Mouse (Mus musculus) limb, embryonic 12.5 days (tissue): ENCODE results near the gene Cemip2. TPM values are rescaled to one million over a fixed set of nuclear protein-coding genes. Genes with fewer than 3 reads are reported as not detected.
"Not testable (repeated sequence)": the region's sequence is repeated elsewhere in the genome, so short reads cannot be mapped to it uniquely, and the experiment has no call there.

Experiments used
- ATAC-seq: fragments of 200-750 bp; cut with Nextera tagmentation; 2 replicates; pipeline ENCODE4 v1.8.0; 2017; ENCODE audit warnings: low read depth, moderate TSS enrichment; ENCODE audit not compliant: insufficient number of reproducible peaks, insufficient read depth, low FRiP score, low TSS enrichment
- H3K27ac ChIP-seq: fragments of 300-500 bp; sonication (generic); 2 replicates; pipeline ENCODE4 v1.5.1; 2016; ENCODE audit warnings: mild to moderate bottlenecking, moderate library complexity
- H3K27me3 ChIP-seq: fragments of 300-500 bp; sonication (generic); 2 replicates; pipeline ENCODE4 v1.6.1; 2016; ENCODE audit warnings: mild to moderate bottlenecking, moderate library complexity
- H3K36me3 ChIP-seq: fragments of 300-500 bp; sonication (generic); 2 replicates; pipeline ENCODE4 v1.6.1; 2016; ENCODE audit warnings: mild to moderate bottlenecking, moderate library complexity
- H3K4me1 ChIP-seq: fragments of 300-500 bp; sonication (generic); replicated peaks from 2 replicates; pipeline ENCODE4 v1.6.1; 2016
- H3K4me2 ChIP-seq: fragments of 300-500 bp; sonication (generic); 2 replicates; pipeline ENCODE4 v1.6.1; 2016; ENCODE audit warnings: mild to moderate bottlenecking, moderate library complexity
- H3K4me3 ChIP-seq: fragments of 300-500 bp; sonication (generic); replicated peaks from 2 replicates; pipeline ENCODE4 v1.5.1; 2016; ENCODE audit warnings: mild to moderate bottlenecking
- H3K9ac ChIP-seq: fragments of 300-500 bp; sonication (generic); replicated peaks from 2 replicates; pipeline ENCODE4 v1.6.1; 2016; ENCODE audit warnings: mild to moderate bottlenecking, moderate library complexity
- H3K9me3 ChIP-seq: fragments of 300-500 bp; sonication (generic); 2 replicates; pipeline ENCODE4 v1.6.1; 2016; ENCODE audit warnings: mild to moderate bottlenecking, moderate library complexity
- WGBS: fragments of 180-500 bp; shearing (Covaris S2); methylation state at CpG from one replicate; pipeline ENCODE4 v1.1.7; 2016; 5-methylcytosine and 5-hydroxymethylcytosine counted together
- polyA plus RNA-seq: library from polyadenylated mRNA; unstranded; fragments of >200 nt; fragmentation: Nextera tagmentation; extraction: Ambion mirVana; gene quantifications from 2 replicates; pipeline ENCODE4 v1.2.1, GENCODE M21; 2016

Cemip2 gene
- polyA plus RNA-seq, 1 experiment from 2014 or later, result 50.3 TPM

DNA sequence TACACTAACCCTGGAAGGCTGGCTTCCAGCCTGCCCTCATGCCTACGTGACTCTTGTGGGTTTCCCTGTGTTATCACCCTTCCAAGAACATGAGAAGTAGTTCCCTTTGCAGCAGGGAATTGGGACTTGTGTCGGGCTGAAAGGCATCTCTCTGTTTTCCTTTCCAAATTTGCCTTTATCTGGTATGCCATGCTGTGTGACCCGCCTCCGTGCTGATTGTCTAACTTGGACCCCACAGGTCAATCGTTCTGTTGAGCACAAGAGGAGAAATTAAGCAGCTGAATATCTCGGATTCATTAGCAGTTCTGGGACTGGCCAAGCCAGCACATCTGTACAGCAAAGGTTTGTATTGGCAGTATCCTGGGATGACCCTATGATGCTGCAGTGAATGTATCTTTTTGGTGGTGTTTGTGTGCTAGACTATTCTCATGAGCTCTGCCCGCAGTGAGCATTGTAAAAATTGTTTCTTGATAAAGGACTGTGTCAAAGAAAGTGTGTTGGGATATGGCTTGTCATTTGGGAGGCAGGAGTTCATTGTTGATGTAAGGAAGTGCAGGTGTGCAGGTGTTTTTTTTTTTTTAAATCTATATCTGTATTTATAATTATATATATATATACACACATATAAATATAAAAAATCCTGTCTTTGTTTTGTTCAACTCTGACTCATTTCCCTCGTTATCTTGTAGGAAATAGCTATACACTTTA is 77.4 kb downstream of the Cemip2 start:
- WGBS, result 89% methylated on average over 8 of the region's 8 CpGs
- Histone ChIP-seq H3K36me3 (peaks cover 80% of the 10 kb centered on the region), H3K27me3 (no peaks in the 10 kb centered on the region), H3K9me3 (no peaks in the 10 kb centered on the region), H3K27ac (no peak overlapping the region), H3K9ac (no peak overlapping the region), H3K4me3 (no peak overlapping the region), H3K4me2 (no peak overlapping the region), H3K4me1 (no peaks in the 10 kb centered on the region)
- ATAC-seq, result no peak

DNA sequence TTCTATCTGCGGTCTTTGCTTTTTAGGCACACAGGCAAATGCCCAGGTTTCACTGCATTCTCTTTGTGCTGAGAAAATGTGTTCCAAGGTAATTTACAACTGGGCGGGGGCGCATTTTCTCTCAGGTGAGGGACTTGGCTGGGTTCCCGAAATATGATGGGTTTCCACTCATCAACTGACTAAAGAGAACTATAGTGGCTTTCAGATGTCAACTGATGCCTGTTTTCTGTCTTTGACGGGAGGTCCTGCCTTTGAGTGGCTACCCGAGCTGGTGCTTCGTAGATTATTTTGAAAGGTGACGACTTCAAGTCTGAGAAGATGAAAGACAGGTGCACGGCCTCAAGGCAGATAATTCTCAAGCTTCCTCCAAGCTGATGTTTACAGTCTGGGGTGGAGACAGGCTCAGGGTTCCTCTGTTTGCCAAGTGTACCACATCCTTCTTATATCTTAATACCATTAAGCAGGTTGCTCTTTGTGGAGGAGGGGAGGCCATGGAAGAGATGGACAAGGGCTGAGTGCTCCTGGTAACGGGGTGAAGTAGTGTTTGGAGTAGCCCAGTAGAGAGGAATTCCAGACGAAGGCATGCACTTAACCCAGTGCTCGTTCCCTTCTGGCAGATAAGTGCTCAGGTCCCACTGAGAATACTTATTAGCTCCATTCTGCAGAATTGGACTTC is 80.8 kb downstream of the Cemip2 start:
- Histone ChIP-seq H3K4me1 (no peaks in the 10 kb centered on the region), H3K9ac (no peak overlapping the region), H3K9me3 (no peaks in the 10 kb centered on the region), H3K4me3 (no peak overlapping the region), H3K27ac (no peak overlapping the region), H3K4me2 (no peak overlapping the region), H3K36me3 (peaks cover 50% of the 10 kb centered on the region), H3K27me3 (no peaks in the 10 kb centered on the region)
- no peak for ATAC-seq
- 65% methylated on average over 12 of the region's 12 CpGs for WGBS

DNA sequence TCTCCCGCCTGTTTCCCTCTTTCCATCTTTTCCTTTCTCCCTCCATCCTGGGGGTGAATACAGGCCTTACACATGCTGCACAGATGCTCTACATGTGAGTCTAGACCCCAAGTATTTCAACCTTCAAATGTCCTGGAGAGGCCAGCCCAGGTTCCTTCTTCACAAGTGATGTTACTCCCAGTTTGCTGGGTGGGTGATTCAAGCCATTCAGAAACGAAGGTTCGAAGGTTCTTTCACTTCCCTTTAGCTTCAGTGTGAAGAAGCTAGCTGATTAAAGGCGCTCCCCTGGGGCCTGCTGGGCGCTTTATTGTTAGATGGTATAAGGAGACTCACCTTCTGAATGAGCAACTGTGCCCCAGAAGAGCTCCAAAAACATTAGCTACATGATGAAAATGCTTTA is 82.0 kb downstream of the Cemip2 start:
- Histone ChIP-seq H3K4me1 (no peaks in the 10 kb centered on the region), H3K4me2 (no peak overlapping the region), H3K27me3 (no peaks in the 10 kb centered on the region), H3K36me3 (peaks cover 39% of the 10 kb centered on the region), H3K27ac (no peak overlapping the region), H3K9me3 (no peaks in the 10 kb centered on the region), H3K9ac (no peak overlapping the region), H3K4me3 (no peak overlapping the region)
- ATAC-seq, result no peak
- WGBS, result 81% methylated on average over 5 of the region's 5 CpGs

DNA sequence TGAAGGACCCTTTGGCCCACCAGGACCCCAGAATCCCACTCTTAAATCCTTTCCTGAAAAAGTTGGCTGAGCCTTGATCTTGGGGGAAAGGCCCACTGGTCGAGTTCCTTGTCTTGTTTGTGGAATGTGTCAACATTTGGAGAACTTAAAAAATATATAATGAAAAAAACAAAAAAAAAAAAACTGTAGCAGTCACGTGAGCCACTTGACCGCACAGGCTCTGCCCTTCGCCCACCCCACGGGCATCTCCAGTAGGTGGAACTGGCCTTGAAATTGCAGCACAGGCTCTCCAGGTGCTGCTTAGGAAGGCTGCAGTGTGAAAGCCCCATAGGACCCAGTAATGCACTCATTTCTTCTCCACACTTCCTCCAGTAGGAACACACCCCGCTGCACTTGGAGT is 82.8 kb downstream of the Cemip2 start:
- H3K4me1 ChIP-seq, result no peaks in the 10 kb centered on the region
- H3K27me3 ChIP-seq, result no peaks in the 10 kb centered on the region
- H3K36me3 ChIP-seq, result peaks cover 33% of the 10 kb centered on the region
- H3K4me2 ChIP-seq, result no peak overlapping the region
- 78% methylated on average over 6 of the region's 6 CpGs for WGBS
- no peak overlapping the region for H3K9ac ChIP-seq
- H3K27ac ChIP-seq, result no peak overlapping the region
- H3K4me3 ChIP-seq, result no peak overlapping the region
- no peaks in the 10 kb centered on the region for H3K9me3 ChIP-seq
- ATAC-seq, result no peak

DNA sequence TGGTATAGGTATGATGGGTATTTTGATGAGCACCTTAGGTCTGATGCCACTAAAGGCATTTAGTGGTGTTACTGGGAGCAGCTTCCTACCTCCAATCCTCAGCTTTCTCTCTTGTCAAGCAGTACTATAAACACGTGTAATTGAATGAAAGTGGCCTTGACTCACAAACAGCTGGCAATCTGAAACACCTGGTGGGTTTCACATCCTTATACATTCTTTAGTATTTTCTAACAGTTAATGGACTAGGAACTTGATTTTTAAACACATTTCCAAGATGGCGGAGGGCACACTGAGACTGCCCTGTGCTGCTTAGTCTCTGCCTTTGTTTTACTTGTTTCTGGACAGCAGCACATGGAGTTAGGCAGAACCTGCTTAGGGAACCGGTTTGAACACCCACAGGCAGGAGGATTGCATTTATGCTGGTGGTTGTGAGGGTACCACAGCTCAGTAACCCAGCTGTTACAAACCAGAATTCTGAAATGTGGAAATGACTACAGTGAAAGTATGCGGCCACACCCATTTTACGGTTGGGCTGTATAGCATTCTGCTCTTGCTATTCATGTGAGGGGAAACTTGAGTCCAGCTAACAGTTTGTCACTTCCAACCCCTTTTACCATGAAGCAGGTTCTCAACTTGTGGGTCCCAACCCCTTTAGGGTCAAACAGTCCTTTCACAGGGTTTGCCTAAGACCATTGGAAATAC is 84.3 kb downstream of the Cemip2 start:
- H3K9me3 ChIP-seq, result no peaks in the 10 kb centered on the region
- H3K27me3 ChIP-seq, result no peaks in the 10 kb centered on the region
- 76% methylated on average over 5 of the region's 5 CpGs for WGBS
- no peak overlapping the region for H3K4me3 ChIP-seq
- no peak overlapping the region for H3K4me2 ChIP-seq
- no peak overlapping the region for H3K27ac ChIP-seq
- no peak overlapping the region for H3K9ac ChIP-seq
- H3K4me1 ChIP-seq, result no peaks in the 10 kb centered on the region
- ATAC-seq, result no peak
- peaks cover 17% of the 10 kb centered on the region for H3K36me3 ChIP-seq

DNA sequence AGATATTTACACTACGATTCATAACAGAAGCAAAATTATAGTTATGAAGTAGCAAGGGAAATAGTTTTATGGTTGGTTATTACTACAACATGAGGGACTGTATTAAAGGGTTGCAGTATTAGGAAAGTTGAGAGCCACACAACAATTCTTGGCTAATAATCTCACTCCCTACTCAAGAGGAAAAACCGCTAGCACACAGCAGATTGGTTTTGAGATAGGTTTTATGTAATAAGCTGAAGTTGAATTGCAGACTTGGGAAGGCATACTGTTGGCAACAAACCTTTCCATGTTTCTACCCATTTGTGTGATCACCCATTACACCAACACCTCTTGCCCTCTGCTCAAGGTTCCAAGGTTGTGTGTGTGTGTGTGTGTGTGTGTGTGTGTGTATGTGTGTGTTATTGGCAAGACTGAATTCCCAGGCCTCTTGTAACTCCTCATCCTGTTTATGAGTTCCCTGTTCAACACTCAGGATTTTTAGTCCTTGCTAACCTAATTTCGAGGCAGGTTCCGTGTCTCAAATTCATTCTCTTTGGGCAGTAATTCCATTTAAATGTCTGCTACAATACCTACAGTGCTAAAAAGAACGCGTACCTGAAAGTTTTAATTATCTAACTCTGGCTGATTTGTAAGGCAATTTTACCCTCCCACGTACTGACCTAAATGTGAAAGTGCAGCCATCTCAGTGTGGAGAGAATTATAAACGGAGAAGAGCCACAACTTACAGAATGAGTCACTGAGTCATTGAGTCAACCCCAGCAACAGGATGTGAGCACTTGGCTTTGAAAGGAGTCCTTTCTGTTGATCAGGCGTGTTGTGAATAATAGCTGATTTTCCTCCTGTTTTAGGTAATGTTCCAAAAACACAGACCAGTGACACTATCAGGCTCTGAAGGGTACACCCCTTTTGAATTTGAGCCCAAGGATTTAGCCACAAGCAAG is 85.1 kb downstream of the Cemip2 start:
- Histone ChIP-seq H3K4me1 (no peaks in the 10 kb centered on the region), H3K27ac (no peak overlapping the region), H3K4me3 (no peak overlapping the region), H3K27me3 (no peaks in the 10 kb centered on the region), H3K9ac (no peak overlapping the region), H3K9me3 (no peaks in the 10 kb centered on the region), H3K4me2 (no peak overlapping the region), H3K36me3 (peaks cover 13% of the 10 kb centered on the region; the same call in 1 of the 2 replicates)
- WGBS, result 89% methylated on average over 9 of the region's 9 CpGs
- ATAC-seq, result no peak

DNA sequence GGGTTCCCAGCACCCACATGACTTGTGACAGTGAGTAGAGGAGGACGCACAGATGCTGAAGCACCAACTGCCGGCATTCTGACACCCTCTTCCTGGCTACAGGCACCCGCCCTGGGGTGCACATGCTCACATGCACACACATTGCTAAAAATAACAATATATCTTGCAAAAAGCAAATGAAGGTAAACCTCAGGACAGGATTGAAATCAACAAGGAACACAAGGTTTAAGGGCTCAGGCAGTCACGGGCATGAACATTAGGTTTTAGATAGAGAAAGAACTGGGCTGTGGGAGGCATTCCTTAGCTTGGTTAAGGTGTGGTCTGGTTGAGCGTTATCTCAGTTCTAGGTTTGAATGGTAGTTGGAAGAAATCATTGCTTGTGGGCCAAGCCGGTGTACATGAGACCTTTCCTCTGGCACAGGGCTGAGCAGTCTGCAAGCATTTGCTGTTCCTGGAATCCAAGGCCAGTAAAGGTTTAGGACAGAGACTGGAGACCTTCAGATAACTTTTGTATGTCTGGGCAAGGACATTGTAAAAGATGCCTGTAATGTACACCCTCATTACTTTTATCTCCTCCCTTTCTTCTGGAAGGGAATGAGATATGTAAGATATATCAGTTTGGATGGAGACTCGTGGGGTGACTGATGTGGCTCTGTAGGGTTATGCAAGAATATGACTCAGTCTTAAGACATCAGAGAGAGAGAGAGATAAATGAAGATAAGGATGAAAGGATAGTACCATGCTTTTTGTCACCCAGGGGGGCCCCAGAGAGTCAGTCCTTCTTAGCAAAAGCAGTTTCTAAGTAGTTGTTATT is 87.3 kb downstream of the Cemip2 start:
- H3K27ac ChIP-seq, result no peak overlapping the region
- H3K4me2 ChIP-seq, result no peak overlapping the region
- H3K9ac ChIP-seq, result no peak overlapping the region
- H3K4me3 ChIP-seq, result no peak overlapping the region
- H3K4me1 ChIP-seq, result no peaks in the 10 kb centered on the region
- ATAC-seq, result no peak
- H3K36me3 ChIP-seq, result no peaks in the 10 kb centered on the region
- 81% methylated on average over 7 of the region's 7 CpGs for WGBS
- no peaks in the 10 kb centered on the region for H3K9me3 ChIP-seq
- no peaks in the 10 kb centered on the region for H3K27me3 ChIP-seq

DNA sequence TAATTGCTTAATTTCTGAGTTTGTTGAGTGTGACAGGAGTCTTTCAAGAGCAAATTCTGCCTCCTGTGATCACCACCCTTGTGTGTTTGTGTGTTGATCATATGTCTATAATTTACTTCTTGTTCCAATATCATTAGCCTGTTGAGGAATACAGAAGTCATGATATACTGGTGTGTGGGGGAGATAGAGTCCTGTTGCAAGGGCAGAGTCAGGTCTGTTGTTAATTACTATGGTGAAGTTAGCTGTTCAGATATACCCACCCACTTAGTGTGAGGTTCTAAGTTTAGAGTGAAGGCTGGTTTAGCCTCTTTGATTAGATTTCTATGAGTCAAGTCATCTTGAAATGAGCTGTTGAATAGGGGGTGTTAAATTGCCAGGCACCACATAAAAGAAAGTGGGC is 88.0 kb downstream of the Cemip2 start:
- no peaks in the 10 kb centered on the region for H3K4me1 ChIP-seq

DNA sequence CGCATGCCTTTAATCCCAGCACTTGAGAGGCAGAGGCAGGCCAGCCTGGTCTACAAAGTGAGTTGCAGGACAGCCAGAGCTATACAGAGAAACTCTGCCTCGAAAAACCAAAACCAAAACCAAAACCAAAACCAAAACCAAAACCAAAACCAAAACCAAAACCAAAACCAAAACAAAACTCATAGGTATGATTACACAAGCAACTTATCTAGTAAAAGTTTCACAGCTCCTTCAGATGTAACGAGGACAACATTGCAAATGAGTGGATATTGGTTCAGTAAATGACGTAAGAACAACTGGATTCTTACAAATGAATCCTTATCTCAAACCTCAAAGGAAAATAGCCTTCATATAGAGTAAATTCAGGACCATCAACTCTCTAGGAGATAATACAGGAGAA is 88.6 kb downstream of the Cemip2 start:
- not testable (repeated sequence) for H3K4me3 ChIP-seq, H3K27ac ChIP-seq, H3K4me1 ChIP-seq, H3K36me3 ChIP-seq, H3K27me3 ChIP-seq, H3K9ac ChIP-seq, ATAC-seq, H3K9me3 ChIP-seq, H3K4me2 ChIP-seq
- 87% methylated on average over 4 of the region's 4 CpGs for WGBS

More for the DNA sequence above, 88.0 kb downstream of the Cemip2 start:
- Histone ChIP-seq H3K27me3 (no peaks in the 10 kb centered on the region), H3K4me3 (no peak overlapping the region), H3K36me3 (no peaks in the 10 kb centered on the region), H3K9ac (no peak overlapping the region), H3K9me3 (no peaks in the 10 kb centered on the region), H3K27ac (no peak overlapping the region), H3K4me2 (no peak overlapping the region)
- no peak for ATAC-seq

DNA sequence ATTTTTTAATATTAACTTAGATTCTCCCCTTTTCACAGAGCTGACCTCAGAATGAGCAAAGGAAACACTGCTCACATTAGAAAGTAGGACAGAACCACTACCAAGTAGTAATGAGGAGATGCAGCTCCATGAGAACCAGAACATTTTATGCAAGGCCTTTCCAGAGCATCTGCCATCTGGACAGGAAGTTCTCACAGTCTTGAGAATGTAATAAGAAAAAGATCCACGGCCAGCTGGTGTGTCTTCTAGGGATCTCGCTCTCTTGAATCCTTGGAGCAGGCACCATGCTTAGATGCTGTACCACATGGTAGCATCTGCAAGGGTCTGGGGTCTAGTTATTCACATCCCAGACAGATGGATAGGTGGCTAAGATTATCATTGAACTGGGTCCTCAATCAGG is 90.3 kb downstream of the Cemip2 start:
- Histone ChIP-seq H3K9ac (no peak overlapping the region), H3K4me2 (no peak overlapping the region), H3K4me3 (no peak overlapping the region), H3K27me3 (no peaks in the 10 kb centered on the region), H3K4me1 (no peaks in the 10 kb centered on the region), H3K27ac (no peak overlapping the region), H3K36me3 (no peaks in the 10 kb centered on the region), H3K9me3 (no peaks in the 10 kb centered on the region)
- ATAC-seq, result no peak
- 70% methylated on average over 2 of the region's 2 CpGs for WGBS
